Mouse (Mus musculus) heart, postnatal 36 days (tissue): ENCODE results near the gene Ccdc116. TPM values are rescaled to one million over a fixed set of nuclear protein-coding genes. Genes with fewer than 3 reads are reported as not detected.
"Not testable (repeated sequence)": the region's sequence is repeated elsewhere in the genome, so short reads cannot be mapped to it uniquely, and the experiment has no call there.

ENCODE experiments used
- DNase-seq, 2 experiments: peaks; one replicate each; pipeline ENCODE4 v3.0.0; 2021 to 2022
- intact Hi-C: fragments of 180-260 bp; cut with DNase I; formaldehyde crosslinking; loops from one replicate; pipeline ENCODE4 v1.15.1; 2025
- total RNA-seq, 2 experiments: library from RNA; stranded (reverse); gene quantifications; 2 replicates each; pipeline ENCODE4 v1.2.3; 2021

Ccdc116 gene
- total RNA-seq: not detected

- intact Hi-C loops: loop anchor here (5.0 kb wide), 1 partner anchor 60 kb away; the partner anchor contains the start of gene Rimbp3
- peak; percentile 67 to 70 for DNase-seq
Measured at GRCm38 (mm10) chr16:17146772-17147235, at the start of gene Ccdc116. Gene Ccdc116, minus strand, starts transcription at chr16:17147229.

- intact Hi-C loops: no loop called here
- DNase-seq: no peak
Measured at GRCm38 (mm10) chr16:17193823-17194222, 46.8 kb upstream of the Ccdc116 start.

GRCm38 (mm10) chr16:17185475-17185874 lies 38.4 kb upstream of the Ccdc116 start:
- intact Hi-C loops: no loop called here
- no peak for DNase-seq

- no peak for DNase-seq
- intact Hi-C loops: no loop called here
Measured at GRCm38 (mm10) chr16:17183003-17183402, 36.0 kb upstream of the Ccdc116 start.

GRCm38 (mm10) chr16:17182136-17182535 lies 35.1 kb upstream of the Ccdc116 start:
- intact Hi-C loops: no loop called here
- DNase-seq: no peak

- intact Hi-C loops: no loop called here
- DNase-seq: peak; percentile 14 to 30
Measured at GRCm38 (mm10) chr16:17181382-17181781, 34.4 kb upstream of the Ccdc116 start.

- intact Hi-C loops: no loop called here
- no peak for DNase-seq
Measured at GRCm38 (mm10) chr16:17179706-17180105, 32.7 kb upstream of the Ccdc116 start.

- no peak for DNase-seq
- intact Hi-C loops: no loop called here
Measured at GRCm38 (mm10) chr16:17177623-17178170, 30.7 kb upstream of the Ccdc116 start.

- no peak for DNase-seq
- intact Hi-C loops: no loop called here
Measured at GRCm38 (mm10) chr16:17175765-17176164, 28.7 kb upstream of the Ccdc116 start.

GRCm38 (mm10) chr16:17168049-17168448 lies 21.0 kb upstream of the Ccdc116 start:
- intact Hi-C loops: no loop called here
- no peak for DNase-seq

- no peak for DNase-seq
- intact Hi-C loops: no loop called here
Measured at GRCm38 (mm10) chr16:17167179-17167578, 20.1 kb upstream of the Ccdc116 start.

GRCm38 (mm10) chr16:17165478-17165877 lies 18.4 kb upstream of the Ccdc116 start:
- DNase-seq, intact Hi-C loops: not testable (repeated sequence)

- intact Hi-C loops: no loop called here
Measured at GRCm38 (mm10) chr16:17154346-17154745, 7.3 kb upstream of the Ccdc116 start.

GRCm38 (mm10) chr16:17151874-17152273 lies 4.8 kb upstream of the Ccdc116 start:
- intact Hi-C loops: no loop called here
- DNase-seq: no peak

More at GRCm38 (mm10) chr16:17154346-17154745, 7.3 kb upstream of the Ccdc116 start:
- DNase-seq: no peak

- intact Hi-C loops: no loop called here
- DNase-seq: no peak
Measured at GRCm38 (mm10) chr16:17150520-17151258, 3.7 kb upstream of the Ccdc116 start.

- intact Hi-C loops: loop anchor here (5.0 kb wide), 1 partner anchor 59 kb away; the partner anchor contains the start of gene Rimbp3
- no peak for DNase-seq
Measured at GRCm38 (mm10) chr16:17148084-17148483, 1.1 kb upstream of the Ccdc116 start.

GRCm38 (mm10) chr16:17147391-17147929 lies 431 bp upstream of the Ccdc116 start:
- DNase-seq: no peak
- intact Hi-C loops: loop anchor here (5.0 kb wide), 1 partner anchor 60 kb away; the partner anchor contains the start of gene Rimbp3

- no peak for DNase-seq
- intact Hi-C loops: loop anchor here (5.0 kb wide), 1 partner anchor 128 kb away; no protein-coding TSS in a partner anchor
Measured at GRCm38 (mm10) chr16:17144339-17144738, 2.7 kb downstream of the Ccdc116 start, which contains the start of gene Ydjc. Gene Ydjc, plus strand, starts transcription at chr16:17144621.

- intact Hi-C loops: no loop called here
- no peak for DNase-seq
Measured at GRCm38 (mm10) chr16:17137355-17137754, 9.7 kb downstream of the Ccdc116 start.

- intact Hi-C loops: loop anchor here (5.0 kb wide), 2 partner anchors 74 to 144 kb away; partner anchors contain the start of genes Rimbp3 and Tmem191c
- no peak for DNase-seq
Measured at GRCm38 (mm10) chr16:17132906-17133200, 14.2 kb downstream of the Ccdc116 start.
